Mouse (Mus musculus) cortical plate, adult 2 months (tissue): Measurements from ENCODE around the gene Csrnp3.

ENCODE experiments used
- CTCF ChIP-seq: fragments of 200-500 bp; IDR thresholded peaks from 2 replicates; pipeline ENCODE4 v1.5.1; 2011; ENCODE audit warnings: mild to moderate bottlenecking, control low read depth, low read length; ENCODE audit not compliant: insufficient read depth; ENCODE audit errors: extremely low read depth
- POLR2A ChIP-seq: fragments of 200-500 bp; IDR thresholded peaks from 2 replicates; pipeline ENCODE4 v1.6.1; 2011; ENCODE audit warnings: mild to moderate bottlenecking, low read length, control low read depth; ENCODE audit not compliant: insufficient read depth; ENCODE audit errors: extremely low read depth

GRCm38 (mm10) chr2:66044405-66045089 lies 199.0 kb downstream of the Csrnp3 start:
- TF ChIP-seq CTCF (no peak), POLR2A (no peak)
